Mouse (Mus musculus) hindbrain, embryonic 16.5 days (tissue): ENCODE results near the gene Gzmg. TPM values are rescaled to one million over a fixed set of nuclear protein-coding genes. Genes with fewer than 3 reads are reported as not detected.
"Not testable (repeated sequence)": the region's sequence is repeated elsewhere in the genome, so short reads cannot be mapped to it uniquely, and the experiment has no call there.

ENCODE experiments used
- ATAC-seq: fragments of 200-750 bp; cut with Nextera tagmentation; 2 replicates; pipeline ENCODE4 v1.8.0; 2017; ENCODE audit warnings: moderate TSS enrichment, moderate library complexity
- H3K27ac ChIP-seq: fragments of 300-500 bp; sonication (generic); 2 replicates; pipeline ENCODE4 v1.5.1; 2014; ENCODE audit warnings: low read depth, mild to moderate bottlenecking, control low read depth, low read length, moderate library complexity
- H3K27me3 ChIP-seq: fragments of 300-500 bp; sonication (generic); replicated peaks from 2 replicates; pipeline ENCODE4 v1.6.1; 2014; ENCODE audit warnings: low read length; ENCODE audit not compliant: control insufficient read depth, insufficient read depth
- H3K36me3 ChIP-seq: fragments of 300-500 bp; sonication (generic); 2 replicates; pipeline ENCODE4 v1.6.1; 2014; ENCODE audit warnings: mild to moderate bottlenecking, low read length, moderate library complexity, mixed read lengths; ENCODE audit not compliant: control insufficient read depth, insufficient read depth
- H3K4me1 ChIP-seq: fragments of 300-500 bp; sonication (generic); 2 replicates; pipeline ENCODE4 v1.6.1; 2014; ENCODE audit warnings: low read depth, low read length; ENCODE audit not compliant: control insufficient read depth, insufficient read depth
- H3K4me2 ChIP-seq: fragments of 300-500 bp; sonication (generic); 2 replicates; pipeline ENCODE4 v1.6.1; 2014; ENCODE audit warnings: mild to moderate bottlenecking, low read length, control low read depth, moderate library complexity
- H3K4me3 ChIP-seq: fragments of 300-500 bp; sonication (generic); 2 replicates; pipeline ENCODE4 v1.5.1; 2014; ENCODE audit warnings: mild to moderate bottlenecking, low read length, control low read depth, moderate library complexity
- H3K9ac ChIP-seq: fragments of 300-500 bp; sonication (generic); 2 replicates; pipeline ENCODE4 v1.6.1; 2014; ENCODE audit warnings: low read depth, mild to moderate bottlenecking, control low read depth, low read length, moderate library complexity
- H3K9me3 ChIP-seq: fragments of 300-500 bp; sonication (generic); 2 replicates; pipeline ENCODE4 v1.6.1; 2014; ENCODE audit warnings: mild to moderate bottlenecking, low read length, moderate library complexity; ENCODE audit not compliant: control insufficient read depth
- WGBS: fragments of 180-500 bp; shearing (Covaris S2); extraction: QIAGEN DNeasy Blood & Tissue Kit; methylation state at CpG from one replicate; pipeline ENCODE4 v1.1.7; 2014; 5-methylcytosine and 5-hydroxymethylcytosine counted together
- polyA plus RNA-seq: library from polyadenylated mRNA; unstranded; fragments of >200 nt; fragmentation: Nextera tagmentation; extraction: Ambion mirVana; gene quantifications from 2 replicates; pipeline ENCODE4 v1.2.1, GENCODE M21; 2015

Gzmg gene
- polyA plus RNA-seq, 1 experiment from 2014 or later, result not detected

DNA sequence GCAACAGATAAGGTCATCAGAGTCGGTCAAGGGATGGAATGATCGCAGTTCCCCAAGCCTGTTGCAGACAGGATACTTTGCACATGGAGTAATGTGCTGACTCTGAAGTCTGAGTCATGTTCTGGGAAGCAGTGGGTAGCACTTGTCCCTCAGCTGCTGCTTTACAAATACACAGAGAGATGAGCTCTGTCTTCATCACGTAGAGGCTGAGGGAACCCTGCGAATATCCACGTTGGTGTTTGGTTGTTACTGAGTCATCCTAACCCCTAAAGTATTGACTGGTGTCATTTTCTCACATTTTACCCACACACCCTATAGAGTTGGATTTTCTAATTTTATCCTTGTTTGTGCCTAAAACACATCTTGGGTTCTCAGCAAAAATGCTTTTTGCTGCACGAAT is 8.6 kb upstream of the Gzmg start:
- H3K27ac ChIP-seq, result no peak overlapping the region
- no peaks in the 10 kb centered on the region for H3K4me1 ChIP-seq
- no peaks in the 10 kb centered on the region for H3K27me3 ChIP-seq
- no peak overlapping the region for H3K4me2 ChIP-seq
- no peaks in the 10 kb centered on the region for H3K9me3 ChIP-seq
- H3K36me3 ChIP-seq, result no peaks in the 10 kb centered on the region
- H3K9ac ChIP-seq, result no peak overlapping the region
- ATAC-seq, result no peak
- 88% methylated on average over 6 of the region's 6 CpGs for WGBS
- H3K4me3 ChIP-seq, result no peak overlapping the region

- no peak for ATAC-seq
- Histone ChIP-seq H3K27me3 (no peaks in the 10 kb centered on the region), H3K27ac (no peak overlapping the region), H3K4me2 (no peak overlapping the region), H3K9ac (no peak overlapping the region), H3K36me3 (no peaks in the 10 kb centered on the region), H3K4me1 (no peaks in the 10 kb centered on the region), H3K4me3 (no peak overlapping the region), H3K9me3 (no peaks in the 10 kb centered on the region)
- 90% methylated on average over 2 of the region's 2 CpGs for WGBS
Measured at GRCm38 (mm10) chr14:56162109-56162508, 2.7 kb upstream of the Gzmg start.

DNA sequence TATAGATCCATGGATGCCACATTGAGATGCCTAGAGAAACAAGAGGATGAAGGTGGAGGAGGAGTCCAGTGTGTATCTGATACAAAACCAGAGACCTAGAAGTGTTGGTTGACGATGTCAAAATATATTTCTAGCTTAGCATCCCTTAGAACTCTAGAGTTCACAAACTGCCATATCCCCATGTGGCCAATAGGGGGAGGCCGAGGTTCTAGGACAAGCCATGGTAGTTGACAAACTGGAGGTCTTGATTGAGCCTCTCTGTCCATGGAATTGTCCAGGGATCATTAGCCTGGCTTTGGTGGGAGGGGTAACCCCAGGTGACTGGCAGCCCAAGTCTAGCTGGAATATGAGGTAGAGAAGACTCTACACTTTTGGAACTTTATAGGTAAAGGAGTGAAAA is 4.0 kb downstream of the Gzmg start:
- WGBS, result 73% methylated on average over 2 of the region's 2 CpGs
- Histone ChIP-seq H3K36me3 (no peaks in the 10 kb centered on the region), H3K9me3 (no peaks in the 10 kb centered on the region), H3K27me3 (no peaks in the 10 kb centered on the region), H3K9ac (no peak overlapping the region), H3K4me1 (no peaks in the 10 kb centered on the region), H3K4me3 (no peak overlapping the region), H3K4me2 (no peak overlapping the region), H3K27ac (no peak overlapping the region)
- ATAC-seq, result no peak

DNA sequence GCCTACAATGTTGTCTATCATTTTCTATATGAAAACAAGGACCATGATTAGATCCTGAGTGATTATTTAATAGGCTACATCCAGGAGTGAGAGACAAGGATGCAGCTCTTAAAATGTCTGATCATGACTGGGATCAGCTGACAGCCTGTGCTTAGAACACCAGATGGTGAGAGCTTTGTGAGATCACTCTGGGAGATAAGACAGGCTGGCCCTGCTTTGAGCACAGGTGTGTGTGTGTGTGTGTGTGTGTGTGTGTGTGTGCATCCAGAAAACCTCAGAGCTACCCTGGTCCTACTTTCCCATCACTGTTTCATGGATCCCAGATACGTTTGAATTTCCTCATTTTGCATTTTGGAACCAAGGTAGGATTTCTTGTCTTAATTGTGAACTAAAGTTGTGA is 25.7 kb downstream of the Gzmg start:
- ATAC-seq, result peak; percentile 27; the same call in 1 of the 2 replicates
- not testable (repeated sequence) for H3K9ac ChIP-seq, H3K27me3 ChIP-seq, H3K4me2 ChIP-seq, H3K36me3 ChIP-seq, H3K27ac ChIP-seq, H3K4me3 ChIP-seq, H3K4me1 ChIP-seq, H3K9me3 ChIP-seq
- WGBS, result 78% methylated on average over 1 of the region's 1 CpGs

DNA sequence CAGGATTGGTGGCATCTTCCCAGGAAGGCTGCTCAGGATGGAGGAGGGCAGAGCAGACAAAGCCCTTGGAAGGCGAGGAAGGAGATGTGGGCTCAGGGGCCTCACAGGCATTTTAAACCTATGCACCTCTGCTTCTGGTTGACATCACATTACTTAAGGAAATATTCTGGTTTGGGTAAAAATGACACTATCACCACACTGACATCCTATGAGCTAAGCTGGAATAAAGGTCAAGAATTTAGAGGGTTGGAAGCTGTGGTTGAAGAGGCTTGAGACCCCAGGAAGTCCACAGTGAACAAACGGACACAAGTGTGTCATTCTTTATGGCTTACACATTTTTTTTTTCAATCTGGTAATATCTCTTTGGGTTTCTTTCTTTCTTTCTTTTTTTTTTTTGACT is 26.9 kb downstream of the Gzmg start, which contains the start of gene Gzmd:
TSS of gene Gzmd (minus strand) at position 101 of the 400 bp plus-strand sequence.
- 83% methylated on average over 2 of the region's 2 CpGs for WGBS
- H3K9ac ChIP-seq, ATAC-seq, H3K4me3 ChIP-seq, H3K4me2 ChIP-seq, H3K36me3 ChIP-seq, H3K9me3 ChIP-seq, H3K4me1 ChIP-seq, H3K27me3 ChIP-seq, H3K27ac ChIP-seq: not testable (repeated sequence)

- WGBS, result 51% methylated on average over 3 of the region's 3 CpGs
- H3K4me1 ChIP-seq, result no peaks in the 10 kb centered on the region
- no peaks in the 10 kb centered on the region for H3K9me3 ChIP-seq
- no peak overlapping the region for H3K9ac ChIP-seq
- H3K27me3 ChIP-seq, result no peaks in the 10 kb centered on the region
- no peaks in the 10 kb centered on the region for H3K36me3 ChIP-seq
- no peak for ATAC-seq
- H3K27ac ChIP-seq, result no peak overlapping the region
- H3K4me2 ChIP-seq, result no peak overlapping the region
- H3K4me3 ChIP-seq, result no peak overlapping the region
Measured at GRCm38 (mm10) chr14:56128341-56128740, 31.0 kb downstream of the Gzmg start.

- Histone ChIP-seq H3K4me1 (no peaks in the 10 kb centered on the region), H3K27ac (no peak overlapping the region), H3K27me3 (no peaks in the 10 kb centered on the region), H3K36me3 (no peaks in the 10 kb centered on the region), H3K4me2 (no peak overlapping the region), H3K9me3 (no peaks in the 10 kb centered on the region), H3K9ac (no peak overlapping the region), H3K4me3 (no peak overlapping the region)
- no peak for ATAC-seq
- whole genome bisulfite sequencing, result 64% methylated on average over 3 of the region's 3 CpGs
Measured at GRCm38 (mm10) chr14:56123516-56123915, 35.9 kb downstream of the Gzmg start.

GRCm38 (mm10) chr14:56120525-56120924 is 38.9 kb downstream of the Gzmg start, which contains the start of gene Gzme:
Gene Gzme (minus strand): TSS chr14:56120625.
- no peaks in the 10 kb centered on the region for H3K9me3 ChIP-seq
- H3K4me3 ChIP-seq, result no peak within 1 kb of the TSS
- ATAC-seq, result no peak
- H3K27me3 ChIP-seq, result no peaks in the 10 kb centered on the region
- H3K27ac ChIP-seq, result no peak within 1 kb of the TSS
- no peaks in the 10 kb centered on the region for H3K4me1 ChIP-seq
- no peaks in the 10 kb centered on the region for H3K36me3 ChIP-seq
- no peak within 1 kb of the TSS for H3K4me2 ChIP-seq
- no peak within 1 kb of the TSS for H3K9ac ChIP-seq

GRCm38 (mm10) chr14:56115531-56116310 is 43.7 kb downstream of the Gzmg start:
- not testable (repeated sequence) for H3K9me3 ChIP-seq, H3K4me1 ChIP-seq, H3K27ac ChIP-seq, H3K36me3 ChIP-seq, H3K9ac ChIP-seq, ATAC-seq, H3K4me2 ChIP-seq, H3K4me3 ChIP-seq, H3K27me3 ChIP-seq
- WGBS, result 94% methylated on average over 33 of the region's 33 CpGs
